Mouse (Mus musculus): ENCODE measurements around the gene Gm13539. TPM values are rescaled to one million over a fixed set of nuclear protein-coding genes. Genes with fewer than 3 reads are reported as not detected.
"Not testable (repeated sequence)": the region's sequence is repeated elsewhere in the genome, so short reads cannot be mapped to it uniquely, and the experiment has no call there.

Gene Gm13539
- 0.51 and 0.95 TPM in 2 replicates for polyA plus RNA-seq (2015; fragmentation: Nextera tagmentation; extraction: Ambion mirVana)

GRCm38 (mm10) chr2:25781957-25782356, at the start of gene Gm13539:
Gene Gm13539, plus strand, starts transcription at chr2:25782257.
- Histone ChIP-seq H3K27ac (ENCODE audit: low read length) (no peak within 1 kb of the TSS), H3K4me2 (replicated peaks; ENCODE audit: low read depth, low read length) (no peak within 1 kb of the TSS), H3K36me3 (ENCODE audit: insufficient read depth, low read length) (no peaks in the 10 kb centered on the region), H3K4me3 (ENCODE audit: low read depth, low read length) (no peak within 1 kb of the TSS), H3K27me3 (replicated peaks; ENCODE audit: insufficient read depth, low read length) (no peaks in the 10 kb centered on the region), H3K4me1 (ENCODE audit: insufficient read depth, low read depth, low read length) (no peaks in the 10 kb centered on the region), H3K9me3 (ENCODE audit: low read length) (no peaks in the 10 kb centered on the region), H3K9ac (replicated peaks; ENCODE audit: low read depth) (no peak within 1 kb of the TSS)
- TF ChIP-seq EP300 (IDR thresholded peaks at IDR 0.05), result no peak
- no peak for TF ChIP-seq CTCF (IDR thresholded peaks at IDR 0.05)
- 79% methylated on average over 3 of the region's 3 CpGs for WGBS
- no peak for ATAC-seq
- no peak for DNase-seq (ENCODE audit: low spot score)

- no peaks in the 10 kb centered on the region for H3K36me3 ChIP-seq (ENCODE audit: insufficient read depth, low read length)
- H3K4me2 ChIP-seq (replicated peaks; ENCODE audit: low read depth, low read length), result no peak overlapping the region
- no peaks in the 10 kb centered on the region for H3K4me1 ChIP-seq (ENCODE audit: insufficient read depth, low read depth, low read length)
- WGBS, result 51% methylated on average over 2 of the region's 2 CpGs
- no peak for TF ChIP-seq EP300 (IDR thresholded peaks at IDR 0.05)
- no peak for TF ChIP-seq CTCF (IDR thresholded peaks at IDR 0.05)
- DNase-seq (ENCODE audit: low spot score) (no peak), ATAC-seq (no peak)
- no peak overlapping the region for H3K4me3 ChIP-seq (ENCODE audit: low read depth, low read length)
- no peak overlapping the region for H3K9ac ChIP-seq (replicated peaks; ENCODE audit: low read depth)
- no peak overlapping the region for H3K27ac ChIP-seq (ENCODE audit: low read length)
- no peaks in the 10 kb centered on the region for H3K9me3 ChIP-seq (ENCODE audit: low read length)
- H3K27me3 ChIP-seq (replicated peaks; ENCODE audit: insufficient read depth, low read length), result no peaks in the 10 kb centered on the region
These were observed 48.7 kb upstream of the Gm13539 start for GRCm38 (mm10) chr2:25733199-25733930.

DNA sequence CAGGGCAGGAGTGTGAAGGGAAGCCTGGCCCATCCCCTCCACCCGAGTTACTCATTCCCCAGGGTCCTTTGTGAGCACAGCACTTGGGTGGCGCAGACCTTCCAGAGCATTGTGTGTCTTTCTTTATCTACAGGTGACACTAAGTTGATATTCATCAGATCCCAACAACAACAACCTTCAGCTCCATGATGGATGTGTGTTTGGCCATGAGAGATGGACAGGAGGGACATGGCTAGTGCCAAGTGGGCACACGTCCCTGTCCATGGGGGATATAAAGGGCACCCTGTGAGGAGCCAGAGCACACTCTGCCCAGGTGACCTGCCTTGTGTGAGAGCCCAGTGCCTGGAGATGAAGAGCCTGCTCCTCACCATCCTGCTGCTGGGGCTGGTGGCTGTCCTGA, 45.3 kb upstream of the Gm13539 start, which contains the start of gene Obp2b:
TSS of gene Obp2b (plus strand) at position 301 of the 400 bp plus-strand sequence.
- WGBS, result 55% methylated on average over 3 of the region's 3 CpGs
- not testable (repeated sequence) for H3K27me3 ChIP-seq (replicated peaks; ENCODE audit: insufficient read depth, low read length); H3K4me1 ChIP-seq (ENCODE audit: insufficient read depth, low read depth, low read length); H3K9me3 ChIP-seq (ENCODE audit: low read length); H3K9ac ChIP-seq (replicated peaks; ENCODE audit: low read depth); H3K27ac ChIP-seq (ENCODE audit: low read length); DNase-seq (ENCODE audit: low spot score); H3K36me3 ChIP-seq (ENCODE audit: insufficient read depth, low read length); H3K4me2 ChIP-seq (replicated peaks; ENCODE audit: low read depth, low read length); ATAC-seq; H3K4me3 ChIP-seq (ENCODE audit: low read depth, low read length)

GRCm38 (mm10) chr2:25741671-25742070, 40.4 kb upstream of the Gm13539 start:
- H3K36me3 ChIP-seq (ENCODE audit: insufficient read depth, low read length), result no peaks in the 10 kb centered on the region
- no peaks in the 10 kb centered on the region for H3K4me1 ChIP-seq (ENCODE audit: insufficient read depth, low read depth, low read length)
- no peak overlapping the region for H3K4me3 ChIP-seq (ENCODE audit: low read depth, low read length)
- ATAC-seq (no peak), DNase-seq (ENCODE audit: low spot score) (no peak)
- no peaks in the 10 kb centered on the region for H3K9me3 ChIP-seq (ENCODE audit: low read length)
- no peak for TF ChIP-seq CTCF (IDR thresholded peaks at IDR 0.05)
- no peak for TF ChIP-seq EP300 (IDR thresholded peaks at IDR 0.05)
- H3K27ac ChIP-seq (ENCODE audit: low read length), result no peak overlapping the region
- 74% methylated on average over 1 of the region's 1 CpGs for WGBS
- no peak overlapping the region for H3K4me2 ChIP-seq (replicated peaks; ENCODE audit: low read depth, low read length)
- H3K27me3 ChIP-seq (replicated peaks; ENCODE audit: insufficient read depth, low read length), result no peaks in the 10 kb centered on the region
- H3K9ac ChIP-seq (replicated peaks; ENCODE audit: low read depth), result no peak overlapping the region

- no peak for TF ChIP-seq CTCF (IDR thresholded peaks at IDR 0.05)
- no peak for TF ChIP-seq EP300 (IDR thresholded peaks at IDR 0.05)
- H3K27ac ChIP-seq (ENCODE audit: low read length), result no peak overlapping the region
- H3K4me3 ChIP-seq (ENCODE audit: low read depth, low read length), result no peak overlapping the region
- 90% methylated on average over 1 of the region's 1 CpGs for WGBS
- no peaks in the 10 kb centered on the region for H3K36me3 ChIP-seq (ENCODE audit: insufficient read depth, low read length)
- ATAC-seq (no peak), DNase-seq (ENCODE audit: low spot score) (no peak)
- no peaks in the 10 kb centered on the region for H3K27me3 ChIP-seq (replicated peaks; ENCODE audit: insufficient read depth, low read length)
- no peaks in the 10 kb centered on the region for H3K4me1 ChIP-seq (ENCODE audit: insufficient read depth, low read depth, low read length)
- H3K9ac ChIP-seq (replicated peaks; ENCODE audit: low read depth), result no peak overlapping the region
- no peaks in the 10 kb centered on the region for H3K9me3 ChIP-seq (ENCODE audit: low read length)
- no peak overlapping the region for H3K4me2 ChIP-seq (replicated peaks; ENCODE audit: low read depth, low read length)
These were observed 27.9 kb upstream of the Gm13539 start for GRCm38 (mm10) chr2:25754201-25754600.

- H3K36me3 ChIP-seq (ENCODE audit: insufficient read depth, low read length), result no peaks in the 10 kb centered on the region
- TF ChIP-seq CTCF (IDR thresholded peaks at IDR 0.05), result no peak
- no peak for TF ChIP-seq EP300 (IDR thresholded peaks at IDR 0.05)
- H3K27ac ChIP-seq (ENCODE audit: low read length), result no peak overlapping the region
- ATAC-seq, result no peak
- no peak overlapping the region for H3K9ac ChIP-seq (replicated peaks; ENCODE audit: low read depth)
- H3K4me3 ChIP-seq (ENCODE audit: low read depth, low read length), result no peak overlapping the region
- no peak for DNase-seq (ENCODE audit: low spot score)
- 60% methylated on average over 4 of the region's 4 CpGs for WGBS
- no peak overlapping the region for H3K4me2 ChIP-seq (replicated peaks; ENCODE audit: low read depth, low read length)
- H3K4me1 ChIP-seq (ENCODE audit: insufficient read depth, low read depth, low read length), result no peaks in the 10 kb centered on the region
- H3K27me3 ChIP-seq (replicated peaks; ENCODE audit: insufficient read depth, low read length), result no peaks in the 10 kb centered on the region
- H3K9me3 ChIP-seq (ENCODE audit: low read length), result no peaks in the 10 kb centered on the region
These were observed 23.9 kb upstream of the Gm13539 start for GRCm38 (mm10) chr2:25758064-25758625.
